Mouse (Mus musculus) ES-Bruce4 (cell line): ENCODE results near the gene Nanos3. TPM values are rescaled to one million over a fixed set of nuclear protein-coding genes. Genes with fewer than 3 reads are reported as not detected.

Source experiments
- H3K27ac ChIP-seq: 2 replicates; pipeline ENCODE4 v1.5.1; 2012; ENCODE audit warnings: low read length, inconsistent platforms; ENCODE audit not compliant: insufficient read depth
- H3K27me3 ChIP-seq: 2 replicates; pipeline ENCODE4 v1.6.1; 2012; ENCODE audit warnings: mild to moderate bottlenecking, low read length, inconsistent platforms; ENCODE audit not compliant: control insufficient read depth, poor library complexity, insufficient read depth, severe bottlenecking
- H3K36me3 ChIP-seq: 2 replicates; pipeline ENCODE4 v1.6.1; 2012; ENCODE audit warnings: inconsistent platforms, mild to moderate bottlenecking, low read length, moderate library complexity; ENCODE audit not compliant: control insufficient read depth, poor library complexity, insufficient read depth, severe bottlenecking
- H3K4me1 ChIP-seq: one replicate; pipeline ENCODE4 v1.8.1; 2011; ENCODE audit warnings: low read length; ENCODE audit not compliant: control insufficient read depth, insufficient read depth
- H3K4me3 ChIP-seq: 2 replicates; pipeline ENCODE4 v1.5.1; 2011; ENCODE audit warnings: low read depth, mild to moderate bottlenecking, low read length
- H3K9ac ChIP-seq: 2 replicates; pipeline ENCODE4 v1.6.1; 2012; ENCODE audit warnings: low read depth, mild to moderate bottlenecking, inconsistent platforms; ENCODE audit not compliant: poor library complexity, severe bottlenecking
- H3K9me3 ChIP-seq: replicated peaks from 2 replicates; pipeline ENCODE4 v1.6.1; 2012; ENCODE audit warnings: mild to moderate bottlenecking, low read length, inconsistent platforms; ENCODE audit not compliant: control insufficient read depth, poor library complexity, insufficient read depth, severe bottlenecking
- CTCF ChIP-seq: IDR thresholded peaks from one replicate; pipeline ENCODE4 v1.8.1; 2011; ENCODE audit warnings: low read depth, low read length
- EP300 ChIP-seq: IDR thresholded peaks from 2 replicates; pipeline ENCODE4 v1.6.1; 2011; ENCODE audit warnings: low read depth, low read length; ENCODE audit not compliant: insufficient read depth
- POLR2A ChIP-seq: IDR thresholded peaks from one replicate; pipeline ENCODE4 v1.8.1; 2011; ENCODE audit warnings: low read length; ENCODE audit not compliant: insufficient read depth
- polyA plus RNA-seq: library from polyadenylated mRNA; stranded (reverse); fragments of >200 nt; gene quantifications from 2 replicates; pipeline ENCODE4 v1.2.4, GENCODE M21; 2011; ENCODE audit warnings: low read depth; ENCODE audit not compliant: missing spikeins, insufficient read depth, insufficient read length

Nanos3 gene
- polyA plus RNA-seq, 1 experiment, result 3.0 TPM

DNA sequence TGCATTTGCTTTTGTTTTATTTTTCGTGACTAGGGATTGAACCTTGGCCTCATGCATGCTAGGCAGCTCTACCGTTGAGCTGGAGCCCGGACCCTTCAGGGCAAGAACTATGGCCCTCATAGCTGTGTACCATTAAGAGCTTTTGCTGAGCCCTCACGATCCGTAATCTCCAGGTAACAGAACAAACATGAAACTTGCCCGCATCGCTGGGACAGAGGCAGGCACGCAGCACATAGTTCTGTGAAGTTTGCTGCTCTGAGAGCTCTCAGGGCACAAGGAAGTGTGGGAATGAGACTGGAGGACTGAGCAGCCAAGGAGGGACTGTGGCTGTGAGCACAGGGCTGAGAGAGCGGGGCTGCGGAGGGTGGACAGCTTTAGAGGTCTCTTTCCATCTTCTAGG lies 3.7 kb upstream of the Nanos3 start:
- no peaks in the 10 kb centered on the region for H3K36me3 ChIP-seq
- peak overlapping the region; percentile 76 for H3K9ac ChIP-seq
- no peak for TF ChIP-seq CTCF
- TF ChIP-seq POLR2A, result no peak
- no peak for TF ChIP-seq EP300
- 0 out of 2 replicates have a peak overlapping the region, but pooled peaks have one; percentile 10 for H3K4me3 ChIP-seq
- H3K27me3 ChIP-seq, result no peaks in the 10 kb centered on the region
- no peaks in the 10 kb centered on the region for H3K9me3 ChIP-seq
- H3K4me1 ChIP-seq, result peaks cover 5% of the 10 kb centered on the region
- H3K27ac ChIP-seq, result peak overlapping the region; percentile 64

DNA sequence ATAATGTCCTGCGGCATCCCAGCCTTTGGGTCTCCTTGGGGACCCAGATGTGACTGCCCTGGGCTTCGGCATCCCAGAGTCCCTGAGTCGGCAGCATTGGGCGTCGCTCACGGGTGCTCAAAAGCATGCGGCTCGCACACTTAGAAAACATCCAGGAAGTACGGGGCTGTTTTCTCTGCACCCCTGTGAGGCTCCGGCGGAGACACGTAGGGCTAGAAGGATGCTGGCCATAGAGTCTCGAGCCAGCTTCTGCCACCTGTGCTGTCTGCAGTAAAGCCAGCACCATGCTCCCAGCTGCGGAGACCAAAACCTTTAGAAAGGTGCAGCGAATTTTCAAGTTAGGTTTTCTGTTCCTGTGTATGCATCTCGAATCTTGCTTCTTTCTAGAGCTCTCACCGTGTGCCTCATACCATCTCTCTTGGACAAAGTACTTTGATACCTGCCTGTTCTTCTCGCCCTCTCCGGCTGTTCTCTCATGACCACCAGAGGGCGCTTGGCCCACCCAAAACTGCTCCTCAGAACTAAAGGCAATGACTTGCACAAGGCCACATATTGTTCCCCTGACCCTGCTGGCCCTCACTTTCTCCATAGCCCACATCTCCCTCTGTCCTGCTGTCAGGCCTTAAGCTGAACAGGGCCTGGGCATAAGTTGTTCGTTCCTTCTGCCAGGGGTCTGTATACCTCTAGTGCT lies 2.2 kb upstream of the Nanos3 start:
- peak overlapping the region; percentile 93 for H3K27ac ChIP-seq
- no peaks in the 10 kb centered on the region for H3K36me3 ChIP-seq
- H3K9me3 ChIP-seq, result no peaks in the 10 kb centered on the region
- H3K9ac ChIP-seq, result peak overlapping the region; percentile 60
- no peak for TF ChIP-seq POLR2A
- peak; percentile 94 for TF ChIP-seq CTCF
- peak; percentile 49 for TF ChIP-seq EP300
- peaks cover 5% of the 10 kb centered on the region for H3K4me1 ChIP-seq
- H3K4me3 ChIP-seq, result peak overlapping the region; percentile 42
- no peaks in the 10 kb centered on the region for H3K27me3 ChIP-seq

GRCm38 (mm10) chr8:84186547-84186946 lies 1.5 kb upstream of the Nanos3 start:
- peak overlapping the region; percentile 93 for H3K27ac ChIP-seq
- TF ChIP-seq CTCF (peak; percentile 99), EP300 (peak; percentile 91), POLR2A (no peak)
- peaks cover 5% of the 10 kb centered on the region for H3K4me1 ChIP-seq

DNA sequence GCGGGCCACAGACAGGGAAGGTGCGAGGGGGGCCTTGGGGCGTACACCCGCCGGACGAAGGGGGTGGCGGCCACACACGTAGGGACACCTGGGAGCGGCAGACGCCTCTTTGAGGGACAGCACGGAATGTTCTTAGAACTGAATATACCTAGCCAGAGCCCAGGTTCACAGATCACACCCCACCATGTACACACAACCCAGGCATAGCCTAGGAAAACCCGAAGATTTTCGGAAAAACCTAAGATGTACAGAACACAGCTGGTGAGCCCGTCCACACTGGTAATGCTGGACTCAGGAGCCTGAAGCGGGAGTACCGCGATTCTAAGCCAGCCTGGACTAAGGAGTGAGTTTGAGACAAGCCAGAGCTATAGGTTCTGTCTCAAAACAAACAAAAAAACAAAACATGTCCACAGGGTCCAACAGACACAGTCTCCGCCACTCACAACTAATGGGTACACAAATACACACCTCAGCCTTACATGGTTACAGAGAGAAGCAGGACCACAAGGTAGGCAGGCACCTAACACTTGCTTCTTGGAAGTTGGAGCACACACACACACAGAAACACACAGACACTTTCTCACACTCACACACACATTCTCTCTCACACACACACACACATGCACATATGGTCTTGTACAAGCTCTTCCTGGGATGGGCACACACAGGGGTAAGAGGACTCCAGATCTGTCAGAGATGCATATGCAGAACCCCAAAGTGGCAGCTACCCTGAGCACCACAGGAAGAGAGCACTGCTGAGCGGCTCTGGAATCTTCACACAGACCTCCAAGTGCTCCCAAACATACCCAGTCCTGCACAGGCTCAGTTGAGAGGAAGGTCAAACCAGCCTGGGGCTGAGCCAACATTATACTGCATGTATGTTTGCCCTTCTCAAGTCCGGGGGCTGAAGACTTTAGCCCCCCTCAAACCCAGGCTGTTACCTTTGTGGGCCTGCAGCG lies 653 bp downstream of the Nanos3 start:
- Histone ChIP-seq H3K4me1 (peaks cover 5% of the 10 kb centered on the region), H3K27ac (peak overlapping the region; percentile 55), H3K27me3 (no peaks in the 10 kb centered on the region), H3K9ac (peak overlapping the region; percentile 98), H3K4me3 (peak overlapping the region; percentile 75), H3K9me3 (no peaks in the 10 kb centered on the region), H3K36me3 (no peaks in the 10 kb centered on the region)
- TF ChIP-seq POLR2A (no peak), EP300 (0 out of 2 replicates have a peak, but pooled peaks have one; percentile 50)

More at GRCm38 (mm10) chr8:84186547-84186946, 1.5 kb upstream of the Nanos3 start:
- no peaks in the 10 kb centered on the region for H3K27me3 ChIP-seq
- H3K4me3 ChIP-seq, result peak overlapping the region; percentile 42
- H3K36me3 ChIP-seq, result no peaks in the 10 kb centered on the region
- no peaks in the 10 kb centered on the region for H3K9me3 ChIP-seq
- H3K9ac ChIP-seq, result peak overlapping the region; percentile 60

DNA sequence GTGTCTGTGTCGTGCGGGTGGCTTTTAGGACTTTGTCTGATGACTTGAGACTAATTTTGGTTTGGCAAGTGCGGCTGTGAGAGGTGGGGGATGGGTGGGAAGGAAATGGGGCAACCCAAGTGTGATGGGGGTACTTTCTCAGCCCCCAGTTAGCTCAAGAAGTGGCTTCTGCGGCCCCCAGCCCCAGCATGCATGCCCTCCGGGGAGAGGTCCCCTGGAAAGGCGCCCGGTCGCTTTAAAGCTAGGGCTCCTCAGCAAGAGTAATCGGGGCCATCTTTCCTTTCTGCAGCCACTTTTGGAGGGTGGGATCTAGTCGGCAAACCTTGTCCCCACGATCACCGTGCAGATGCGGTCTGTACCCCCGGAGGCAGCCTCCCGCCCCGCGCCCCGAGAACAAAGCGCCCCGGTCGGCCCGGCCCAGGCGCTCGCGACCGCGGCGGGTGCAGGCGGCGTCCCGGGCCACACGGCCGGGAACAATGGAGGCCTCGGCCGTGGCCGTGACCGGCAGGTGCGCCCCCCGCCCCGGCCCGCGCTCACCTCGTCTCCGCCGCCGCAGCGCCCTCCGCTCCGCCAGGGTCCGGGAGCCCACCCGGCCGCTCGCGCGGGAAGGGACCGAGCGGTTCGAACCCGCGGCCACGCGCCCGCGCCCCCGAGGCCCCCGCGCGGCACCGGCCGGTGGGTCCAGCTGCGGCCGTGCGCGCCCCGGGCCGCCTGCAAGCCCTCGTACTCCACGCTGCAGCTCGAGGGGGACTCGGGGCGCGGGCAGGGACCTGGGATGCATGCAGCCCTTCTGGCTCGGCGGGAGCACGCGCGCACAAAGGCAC lies 1.5 kb downstream of the Nanos3 start:
- TF ChIP-seq CTCF (no peak), POLR2A (no peak), EP300 (no peak)
- Histone ChIP-seq H3K4me3 (peak overlapping the region; percentile 75), H3K9ac (peak overlapping the region; percentile 98), H3K4me1 (peaks cover 7% of the 10 kb centered on the region), H3K36me3 (no peaks in the 10 kb centered on the region), H3K27me3 (no peaks in the 10 kb centered on the region), H3K27ac (no peak overlapping the region), H3K9me3 (no peaks in the 10 kb centered on the region)
